Mouse (Mus musculus): ENCODE measurements at regions not wholly inside any gene's neighbourhood (a gene's known extent, or its start where the extent isn't known, plus 50 kb on each side); places are given as distances from the start of the nearest gene placed in this dataset.

DNA sequence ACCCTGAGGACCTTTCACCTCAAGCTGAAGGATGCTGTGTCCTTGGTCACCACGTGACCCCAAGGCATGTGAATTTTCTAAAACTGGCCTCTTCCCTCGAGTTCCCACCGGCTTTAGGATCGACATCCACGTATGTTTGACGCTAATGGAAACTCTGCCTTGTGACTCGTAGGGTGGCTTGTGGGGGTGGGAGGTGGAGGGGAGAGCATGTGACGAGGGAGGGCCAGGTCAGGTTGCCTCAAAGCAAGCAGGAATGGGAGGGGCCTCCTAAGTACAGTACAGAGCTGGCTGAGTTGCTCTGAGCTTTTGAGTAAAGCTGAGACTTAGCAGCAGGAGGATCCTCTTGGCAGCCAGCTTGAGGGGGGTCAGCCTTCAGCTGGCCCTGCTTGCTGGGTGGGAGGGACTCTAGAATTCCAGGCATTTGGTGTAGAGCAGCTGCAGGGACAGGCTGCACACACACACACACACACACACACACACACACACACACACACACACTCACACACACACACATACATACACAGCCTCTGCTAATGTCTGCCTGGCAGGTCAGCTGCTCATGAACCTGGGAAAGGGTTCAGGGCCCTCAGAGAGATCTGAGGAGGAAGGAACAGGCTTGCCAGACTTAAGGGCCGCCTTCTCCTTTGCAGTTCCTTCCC lies 78.5 kb downstream of the Sik1 start:
- DNase-seq, result no peak

DNA sequence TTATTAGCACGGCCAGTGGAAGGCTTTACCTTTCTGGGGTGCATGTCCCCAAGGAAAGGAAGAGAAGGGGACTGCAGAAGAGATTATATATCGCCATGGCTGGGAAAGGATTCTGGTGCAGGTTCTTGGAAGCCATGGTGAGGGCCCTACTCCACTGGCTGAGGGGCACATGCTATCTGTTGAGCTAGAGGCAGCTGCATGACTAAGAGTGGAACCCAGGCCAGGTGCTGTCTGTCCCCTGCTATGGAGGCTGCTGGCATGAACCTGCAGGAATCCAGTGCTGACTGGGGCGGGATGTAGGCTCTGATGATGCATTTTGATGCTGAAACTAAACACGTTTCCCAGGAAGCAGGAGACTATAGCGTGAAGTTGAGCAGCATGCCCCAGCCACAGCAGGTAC lies 77.9 kb downstream of the Sik1 start:
- DNase-seq, result no peak

DNA sequence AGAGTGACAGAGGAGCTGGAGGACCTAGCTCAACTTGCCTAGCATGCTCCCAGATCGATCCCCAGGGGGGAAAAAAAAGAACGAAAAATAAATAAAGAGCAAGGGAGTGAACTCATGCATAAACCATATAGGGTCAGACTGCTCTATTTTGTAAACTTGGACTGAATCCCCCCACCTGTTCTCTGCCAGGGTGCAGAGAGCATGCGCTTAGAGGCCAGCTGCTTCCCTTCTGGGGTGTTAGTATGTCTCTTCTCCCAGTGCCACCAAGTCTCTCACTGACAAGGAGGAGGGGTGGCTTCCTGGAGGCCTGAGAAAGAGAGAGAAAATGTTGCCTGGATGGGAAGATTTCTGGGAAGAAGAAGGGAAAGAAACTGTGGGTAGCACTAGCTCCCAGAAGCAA lies 76.1 kb downstream of the Sik1 start:
- DNase-seq, result no peak

DNA sequence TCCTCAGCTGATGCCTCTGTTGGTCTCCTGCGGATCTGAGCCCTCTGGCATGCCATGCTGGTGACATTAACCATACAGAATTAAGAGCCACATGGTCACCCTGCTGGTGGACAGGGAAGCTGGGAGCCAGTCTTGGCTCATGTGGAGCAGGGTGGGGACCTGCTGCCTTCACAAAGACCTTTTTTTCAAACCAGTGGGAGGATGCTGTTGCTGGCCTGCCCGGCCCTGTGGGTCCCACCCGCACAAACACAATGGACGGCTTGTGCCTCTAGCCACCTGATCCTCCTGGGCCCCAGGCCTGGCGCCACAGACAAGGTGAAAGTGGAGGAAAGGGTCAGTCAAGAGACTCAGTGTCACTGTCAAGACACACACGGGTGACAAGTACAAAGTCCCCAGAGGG lies 73.4 kb downstream of the Sik1 start:
- no peak for DNase-seq

DNA sequence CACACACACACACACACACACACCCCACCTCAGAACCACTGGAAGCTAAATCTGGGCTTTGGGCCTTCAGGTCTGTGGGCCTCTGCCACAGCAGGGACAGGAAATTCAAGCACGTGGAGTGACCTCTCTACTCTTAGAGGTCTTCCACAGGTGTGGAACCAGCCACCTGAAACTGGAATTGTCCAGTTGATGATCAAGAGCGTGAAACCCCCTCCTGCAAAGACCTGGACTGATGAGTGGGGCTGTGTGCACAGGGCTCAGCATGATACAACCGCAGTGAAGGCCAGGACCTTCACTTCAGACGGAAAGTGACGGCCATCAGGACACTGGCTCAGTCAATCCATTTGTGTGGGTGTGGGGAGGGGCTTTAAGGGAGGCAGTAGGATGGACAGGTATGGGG lies 72.5 kb downstream of the Sik1 start:
- no peak for DNase-seq

DNA sequence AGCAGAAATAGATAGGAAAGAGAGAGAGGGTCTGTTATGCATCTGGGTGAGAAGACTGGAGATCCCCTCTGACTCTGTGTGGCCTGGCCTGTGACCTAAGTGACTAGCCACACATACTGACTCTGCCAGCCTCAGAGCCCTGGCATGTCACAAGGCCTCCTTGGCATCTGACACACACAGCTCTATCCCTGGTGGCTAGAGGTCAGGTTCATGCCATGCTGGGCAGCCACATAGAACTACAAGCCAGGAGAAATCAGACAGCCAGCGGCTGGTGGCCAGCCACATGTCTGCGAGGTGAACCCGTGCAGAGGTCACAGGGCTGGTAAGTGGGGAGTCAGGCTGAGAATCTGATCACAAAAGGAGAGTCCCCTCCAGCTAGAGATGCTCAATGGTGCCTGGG lies 67.3 kb downstream of the Sik1 start:
- DNase-seq, result no peak

DNA sequence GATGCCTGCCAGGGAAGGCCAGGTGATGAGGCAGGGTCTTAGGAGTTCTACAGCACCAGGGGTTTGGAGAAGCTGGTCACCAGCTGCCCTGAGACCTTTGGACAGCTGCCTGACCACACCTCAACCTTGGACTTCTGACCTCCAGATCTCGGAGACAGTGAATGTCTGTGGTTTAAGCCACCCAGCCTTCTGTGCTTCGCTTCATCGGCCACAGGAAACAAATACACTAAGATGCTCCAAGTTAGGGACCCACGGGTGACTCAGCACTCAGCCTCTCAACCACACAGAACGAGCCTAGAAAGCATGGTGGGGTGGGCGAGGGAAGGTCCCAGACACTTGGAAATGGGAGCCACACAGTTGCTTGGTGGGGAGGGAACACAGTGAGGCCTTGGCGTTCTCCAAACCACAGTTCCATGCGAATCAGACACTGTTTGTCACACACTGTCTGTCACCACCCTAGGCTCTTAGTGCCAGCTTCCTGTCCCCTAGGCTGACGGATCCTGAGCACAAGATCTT lies 66.5 kb downstream of the Sik1 start:
- DNase-seq, result no peak

DNA sequence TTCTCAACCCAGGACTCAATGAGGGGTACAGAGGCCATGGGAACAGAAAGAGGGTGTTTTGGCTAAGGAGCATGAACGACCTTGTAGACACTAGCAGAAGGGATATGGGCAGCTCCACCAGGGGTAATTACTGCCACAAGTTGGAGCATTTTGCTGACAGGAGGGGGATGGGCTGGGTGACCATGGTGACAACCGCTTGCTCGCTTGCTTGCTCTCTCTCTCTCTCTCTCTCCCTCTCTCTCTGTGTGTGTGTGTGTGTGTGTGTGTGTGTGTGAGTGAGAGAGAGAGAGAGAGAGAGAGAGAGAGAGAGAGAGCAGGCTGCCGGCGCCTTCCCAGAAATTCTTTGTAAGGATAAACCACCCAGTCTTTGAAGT lies 65.7 kb downstream of the Sik1 start:
- DNase-seq, result no peak

DNA sequence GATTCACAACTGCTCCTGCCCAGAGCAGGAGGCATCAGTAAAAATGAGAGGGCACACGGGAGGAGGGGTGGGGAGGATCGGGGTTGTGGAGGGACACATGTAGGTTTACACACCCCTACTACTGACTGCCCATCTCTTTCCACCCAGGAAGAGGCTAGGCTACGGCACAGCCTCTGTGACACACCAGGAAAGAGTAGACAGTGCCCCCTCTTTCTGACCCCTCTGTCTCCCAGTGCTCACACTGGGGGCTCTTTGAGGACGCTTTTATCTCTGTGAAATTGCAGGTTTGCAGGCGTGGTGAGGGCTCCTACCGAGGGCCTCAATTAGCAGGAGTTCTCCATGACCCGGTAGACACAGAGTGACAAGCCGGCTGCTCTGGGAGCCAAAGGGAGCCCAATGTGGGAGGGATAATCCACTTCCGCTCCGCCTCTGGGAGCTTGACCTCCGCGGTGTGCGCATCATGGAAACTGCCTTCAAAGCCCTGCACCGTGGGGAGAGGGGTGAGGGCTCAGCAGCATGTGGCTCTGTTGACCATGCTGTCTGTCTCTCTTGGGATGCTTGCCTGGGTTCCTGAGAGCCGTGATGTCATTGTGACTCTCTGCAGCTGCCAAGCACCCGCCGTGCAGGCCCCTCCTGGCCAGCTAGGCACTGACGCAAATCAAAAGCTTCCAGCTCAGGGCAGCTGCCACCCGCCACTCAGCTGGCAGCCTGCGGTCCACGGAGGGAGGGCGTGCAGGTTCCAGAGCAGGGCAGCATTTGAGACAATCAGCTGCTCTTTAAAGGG lies 65.1 kb downstream of the Sik1 start:
- DNase-seq, result no peak

DNA sequence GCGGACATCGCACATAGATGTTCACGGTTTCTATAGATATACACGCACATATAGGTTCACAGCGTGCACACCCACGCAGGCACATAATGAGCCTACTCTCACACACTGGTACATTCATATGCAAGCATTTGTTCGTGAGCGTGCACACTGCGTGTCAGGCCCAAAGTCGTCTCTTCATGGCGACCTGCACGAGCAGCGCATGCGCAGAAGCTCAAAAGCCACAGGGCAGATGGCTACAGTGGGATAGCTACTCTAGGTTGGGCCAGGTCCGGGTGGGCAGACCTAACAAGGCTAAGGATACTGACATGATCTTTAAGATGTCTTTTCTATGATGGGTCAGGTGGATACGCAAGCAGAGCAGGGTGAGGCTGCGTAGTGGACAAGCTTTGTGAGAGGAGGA lies 63.9 kb downstream of the Sik1 start:
- DNase-seq, result no peak

DNA sequence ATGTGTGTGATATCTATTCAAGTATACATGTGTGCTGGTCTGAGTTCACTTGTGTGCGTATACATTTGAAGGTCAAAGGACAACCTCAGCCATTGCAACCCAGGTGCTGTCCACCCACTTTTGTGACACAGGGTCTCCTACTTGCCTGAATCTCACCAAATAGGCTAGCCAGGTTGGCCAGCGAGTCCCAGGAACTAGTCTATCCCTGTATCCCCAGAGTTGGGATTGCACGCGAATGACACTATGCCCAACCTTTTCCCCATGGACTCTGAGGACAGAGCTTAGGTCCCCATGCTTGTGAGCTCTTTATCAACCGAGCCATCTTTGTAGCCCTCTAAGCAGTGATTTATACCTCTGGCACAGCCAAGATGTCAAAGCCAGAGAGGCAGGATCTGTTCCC lies 62.6 kb downstream of the Sik1 start:
- DNase-seq, result no peak

DNA sequence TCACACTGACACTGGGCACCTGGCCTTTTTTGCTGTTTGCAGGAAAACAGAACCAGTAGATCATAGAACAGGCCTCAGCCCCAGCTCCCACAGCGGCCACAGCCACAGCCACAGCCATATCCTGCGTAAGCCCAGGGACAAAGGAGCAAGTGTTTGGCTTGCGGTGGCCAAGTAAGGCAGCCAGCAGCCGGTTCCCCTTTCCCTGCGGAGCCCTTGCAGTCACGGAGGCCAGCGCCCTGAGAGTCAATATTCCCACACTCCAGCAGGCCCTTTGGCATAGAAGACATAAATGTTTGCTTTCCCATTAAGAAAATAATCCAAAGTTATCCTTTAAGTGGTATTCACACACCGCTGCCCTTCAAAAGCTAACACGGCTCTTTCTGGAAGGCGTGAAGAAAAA lies 62.1 kb downstream of the Sik1 start:
- no peak for DNase-seq

DNA sequence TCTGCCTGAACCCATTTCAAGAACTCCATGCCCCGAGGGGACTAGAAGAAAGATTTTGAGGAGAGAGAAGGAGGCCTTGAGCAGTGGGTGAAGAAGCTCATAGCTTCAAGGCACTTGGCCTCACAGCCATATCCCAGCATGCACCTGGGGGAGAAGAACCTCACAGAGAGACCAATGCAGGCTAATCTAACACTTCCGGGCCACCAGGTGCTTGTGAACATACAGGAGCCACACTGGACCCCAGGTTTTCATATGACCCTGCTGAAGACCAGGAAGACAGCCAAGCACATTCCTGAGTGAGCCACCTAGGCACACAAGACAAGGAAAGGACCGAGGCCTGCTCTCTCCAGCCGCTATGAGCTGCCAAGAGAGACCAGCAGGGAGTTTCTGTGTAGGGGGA lies 61.6 kb downstream of the Sik1 start:
- DNase-seq, result no peak

Measured in cerebellum, adult 8-10 months (tissue).